Mouse (Mus musculus) thymus, adult 2 months (tissue): ENCODE measurements at regions not wholly inside any gene's neighbourhood (a gene's known extent, or its start where the extent isn't known, plus 50 kb on each side); places are given as distances from the start of the nearest gene placed in this dataset.

ENCODE experiments used
- CTCF ChIP-seq: fragments of 200-500 bp; IDR thresholded peaks from 2 replicates; pipeline ENCODE4 v1.5.1; 2012; ENCODE audit warnings: mild to moderate bottlenecking, control low read depth, low read length, moderate library complexity, borderline replicate concordance; ENCODE audit not compliant: control insufficient read depth, poor library complexity, insufficient read depth; ENCODE audit errors: extremely low read depth
- POLR2A ChIP-seq: fragments of 200-500 bp; IDR thresholded peaks from 2 replicates; pipeline ENCODE4 v1.6.1; 2012; ENCODE audit warnings: mild to moderate bottlenecking, low read length, control low read depth, moderate library complexity; ENCODE audit not compliant: control insufficient read depth, poor library complexity, insufficient read depth; ENCODE audit errors: extremely low read depth

GRCm38 (mm10) chr14:46564998-46565397 lies 174.5 kb upstream of the Bmp4 start:
- TF ChIP-seq CTCF (no peak), POLR2A (no peak)
